Mouse (Mus musculus): Measurements from ENCODE around the gene Gtf2h4. TPM values are rescaled to one million over a fixed set of nuclear protein-coding genes. Genes with fewer than 3 reads are reported as not detected.
A peak's percentile ranks its signal among the peaks of the same experiment; 100 is the strongest.

The Gtf2h4 gene
- total RNA-seq, 2 experiments from 2014 or later = 23.3 to 24.4 TPM

DNA sequence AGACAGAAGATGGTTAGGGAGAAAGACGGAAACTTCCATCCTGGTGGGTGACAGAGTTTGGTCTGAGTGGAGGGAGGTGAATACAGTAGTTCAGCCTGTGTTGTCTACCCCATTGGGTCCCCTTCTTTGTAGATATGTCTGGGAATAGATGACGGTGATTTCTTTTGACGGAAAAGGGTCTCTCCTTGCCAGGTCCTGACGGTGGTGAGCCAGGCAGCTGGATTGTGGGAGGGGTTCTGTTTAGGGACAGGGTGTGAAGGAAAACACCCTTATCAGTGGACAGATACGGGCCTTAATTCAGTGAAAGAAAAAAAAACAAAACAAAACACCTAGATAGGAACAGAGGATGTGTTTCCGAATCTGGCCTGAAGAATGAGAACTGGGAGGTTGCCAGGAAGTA, 34.2 kb downstream of the Gtf2h4 start:
- no peak for DNase-seq (ENCODE audit: low spot score in 2 of 2)

- DNase-seq (ENCODE audit: low spot score in 2 of 2) = peak; percentile 59 to 61
These were observed 34.9 kb downstream of the Gtf2h4 start for GRCm38 (mm10) chr17:35638475-35639190.

- no peak for DNase-seq (ENCODE audit: low spot score in 2 of 2)
These were observed 37.2 kb downstream of the Gtf2h4 start for GRCm38 (mm10) chr17:35636363-35636762.

DNA sequence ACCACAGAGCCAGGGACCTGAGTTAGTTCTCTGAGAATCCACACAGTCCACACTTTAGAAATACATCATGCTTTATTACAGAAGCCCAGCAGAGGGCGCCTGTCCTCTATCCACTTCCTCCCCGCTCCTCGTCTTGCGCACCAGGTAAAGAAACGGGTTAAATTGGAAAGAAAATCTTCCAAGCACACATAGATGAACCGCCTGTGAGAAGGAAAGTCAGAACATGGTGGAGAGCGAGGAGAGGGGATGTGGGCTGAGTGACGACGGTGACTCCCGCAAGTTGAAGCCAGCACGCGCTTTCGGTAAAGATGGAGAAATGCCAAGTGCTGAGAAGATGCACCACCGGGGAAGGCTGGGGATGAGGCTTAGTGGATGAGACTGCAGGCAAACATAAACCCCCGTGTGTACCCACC, 37.8 kb downstream of the Gtf2h4 start:
- peak; percentile 82 to 84 for DNase-seq (ENCODE audit: low spot score in 2 of 2)

- no peak for DNase-seq (ENCODE audit: low spot score in 2 of 2)
These were observed 38.3 kb downstream of the Gtf2h4 start for GRCm38 (mm10) chr17:35635202-35635601.

DNA sequence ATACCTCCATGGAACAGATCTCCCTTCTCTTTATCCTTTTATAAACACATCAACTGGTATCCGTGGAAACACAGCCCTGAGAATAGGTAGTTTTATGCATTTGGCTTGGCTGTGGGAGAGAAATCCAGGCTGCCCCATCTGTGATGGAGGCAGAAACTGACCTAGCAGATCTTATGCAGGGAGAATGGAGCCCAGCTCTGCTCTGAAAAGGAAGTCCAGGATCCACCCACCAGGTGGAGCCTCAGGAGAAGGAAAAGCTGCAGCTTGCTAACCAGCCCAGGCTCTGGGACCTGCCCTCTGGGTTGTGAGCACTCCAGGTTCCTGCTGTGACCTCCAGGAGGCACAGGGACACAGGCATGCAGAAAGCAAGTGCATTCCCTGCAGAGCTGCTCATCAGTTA, 39.5 kb downstream of the Gtf2h4 start:
- DNase-seq (ENCODE audit: low spot score in 2 of 2) = peak; percentile 24 to 45

GRCm38 (mm10) chr17:35626537-35626936, 47.0 kb downstream of the Gtf2h4 start, which contains the start of gene Gm9573:
Gene Gm9573 (minus strand): TSS chr17:35626637.
- no peak for DNase-seq (ENCODE audit: low spot score in 2 of 2)

Other genes starting within 250 kb of the Gtf2h4 start
- not detected for gene H2-Q6, start 248.9 kb downstream of the Gtf2h4 start, total RNA-seq (2021)
- gene H2-Q7, start 234.6 kb downstream of the Gtf2h4 start, total RNA-seq (2021) = under 1 TPM; 0.31 to 0.39 TPM
- gene H2-Q10, start 203.7 kb downstream of the Gtf2h4 start, total RNA-seq (2021) = under 1 TPM in 1 of 2 experiments, not detected in 1; 0.07 TPM
- under 1 TPM in 1 of 2 experiments, not detected in 1; 0.25 TPM for gene Pou5f1, start 167.7 kb downstream of the Gtf2h4 start, total RNA-seq (2021)
- gene Tcf19, start 156.9 kb downstream of the Gtf2h4 start, total RNA-seq (2021) = 1 to 10 TPM; 7.5 to 8.0 TPM
- 1 to 10 TPM; 7.7 to 9.7 TPM for gene Cchcr1, start 156.6 kb downstream of the Gtf2h4 start, total RNA-seq (2021)
- not detected for gene Psors1c2, start 140.5 kb downstream of the Gtf2h4 start, total RNA-seq (2021)
- gene Cdsn, start 121.6 kb downstream of the Gtf2h4 start, total RNA-seq (2021) = under 1 TPM; 0.51 to 0.78 TPM
- gene 2300002M23Rik, start 106.3 kb downstream of the Gtf2h4 start, total RNA-seq (2021) = not detected
- gene Sfta2, start 72.2 kb downstream of the Gtf2h4 start, total RNA-seq (2021) = not detected
- gene Gm9573, start 47.1 kb downstream of the Gtf2h4 start, total RNA-seq (2021) = not detected
- gene Mucl3, start 30.0 kb downstream of the Gtf2h4 start, total RNA-seq (2021) = not detected
- 10 to 100 TPM; 42.6 to 44.1 TPM for gene Vars2, start 6.1 kb downstream of the Gtf2h4 start, total RNA-seq (2021)
- 10 to 100 TPM; 49.8 to 50.5 TPM for gene Ddr1, start 30.9 kb upstream of the Gtf2h4 start, total RNA-seq (2021)
- gene Ier3, start 147.9 kb upstream of the Gtf2h4 start, total RNA-seq (2021) = 1 to 10 TPM; 4.3 to 4.6 TPM
- gene Flot1, start 149.5 kb upstream of the Gtf2h4 start, total RNA-seq (2021) = 100 to 1,000 TPM; 163 to 172 TPM
- 1,000 to 10,000 TPM; 1,119 to 1,208 TPM for gene Tubb5, start 164.6 kb upstream of the Gtf2h4 start, total RNA-seq (2021)
- 10 to 100 TPM; 15.8 to 16.2 TPM for gene Mdc1, start 167.8 kb upstream of the Gtf2h4 start, total RNA-seq (2021)
- gene Nrm, start 187.6 kb upstream of the Gtf2h4 start, total RNA-seq (2021) = 1 to 10 TPM; 5.2 to 5.7 TPM
- 10 to 100 TPM; 15.6 to 16.3 TPM for gene Ppp1r18, start 191.9 kb upstream of the Gtf2h4 start, total RNA-seq (2021)
- gene Dhx16, start 206.1 kb upstream of the Gtf2h4 start, total RNA-seq (2021) = 10 to 100 TPM; 26.1 to 36.5 TPM
- 10 to 100 TPM; 69.4 to 77.2 TPM for gene 2310061I04Rik, start 223.7 kb upstream of the Gtf2h4 start, total RNA-seq (2021)
- 100 to 1,000 TPM; 132 to 133 TPM for gene Atat1, start 236.3 kb upstream of the Gtf2h4 start, total RNA-seq (2021)
- 10 to 100 TPM; 49.1 to 50.2 TPM for gene Mrps18b, start 242.7 kb upstream of the Gtf2h4 start, total RNA-seq (2021)
- 10 to 100 TPM; 66.2 to 67.3 TPM for gene Ppp1r10, start 242.7 kb upstream of the Gtf2h4 start, total RNA-seq (2021)